Comparison of ENCODE assay signal across 39 mouse cellular contexts in the genomic region with DNA sequence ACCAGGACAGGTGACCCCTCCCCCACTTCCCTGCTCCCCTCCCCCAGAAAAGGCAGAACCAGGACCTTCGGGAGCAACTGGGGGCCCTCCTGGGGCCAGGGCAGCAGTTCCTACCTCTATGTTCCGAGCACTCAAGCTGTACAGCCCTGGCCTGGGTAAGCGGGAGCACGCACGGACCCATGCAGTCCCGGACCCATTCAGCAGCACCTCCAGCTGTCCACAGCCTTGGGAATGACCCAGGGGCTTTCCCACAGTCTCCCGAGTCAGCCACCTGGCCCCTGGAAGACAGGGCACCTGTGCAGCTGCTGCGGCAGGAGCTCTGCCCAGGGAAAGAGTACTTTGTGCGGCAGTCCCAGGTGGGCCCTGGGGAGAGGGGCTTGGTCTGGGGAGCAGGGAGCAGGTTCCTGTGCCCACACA. TPM values are rescaled to one million over a fixed set of nuclear protein-coding genes. Genes with fewer than 3 reads are reported as not detected.
DNase-seq lines count a peak whose midpoint lies in the region; ATAC-seq lines count a peak whose summit lies in the region.
"Had no signal": no experiment of that assay in that cellular context is flagged by ENCODE, and none has a peak within 500 bp of the region (broad histone marks: within the 10 kb centered on the region; RNA-seq: fewer than 3 reads in every experiment).

No protein-coding gene starts in this region.

- peaks cover 23% of the 10 kb centered on the region for H3K4me1 ChIP-seq in heart, embryonic 12.5 days (replicated peaks)
- H3K4me1 ChIP-seq in midbrain, embryonic 10.5 days: peaks cover 47% of the 10 kb centered on the region
- peaks cover 50% of the 10 kb centered on the region for H3K4me1 ChIP-seq in midbrain, embryonic 13.5 days (replicated peaks)
- peaks cover 44% of the 10 kb centered on the region for H3K4me1 ChIP-seq in embryonic facial prominence, embryonic 10.5 days
- H3K4me1 ChIP-seq in limb, embryonic 12.5 days (replicated peaks): peaks cover 43% of the 10 kb centered on the region

- no peak overlapping the region for H3K27ac ChIP-seq in heart, embryonic 12.5 days (ENCODE audit: poor library complexity, severe bottlenecking)
- peak overlapping the region; percentile 42 for H3K27ac ChIP-seq in midbrain, embryonic 10.5 days (replicated peaks)
- no peak overlapping the region for H3K27ac ChIP-seq in midbrain, embryonic 13.5 days
- H3K27ac ChIP-seq in embryonic facial prominence, embryonic 10.5 days (replicated peaks): peak overlapping the region; percentile 21; the same call in 1 of the 2 replicates
- H3K27ac ChIP-seq in limb, embryonic 12.5 days: peak overlapping the region; percentile 62; the same call in 1 of the 2 replicates
- H3K27ac ChIP-seq: embryonic facial prominence, embryonic 13.5 days; forebrain, embryonic 13.5 days; hindbrain, embryonic 15.5 days; kidney, embryonic 15.5 days; liver, embryonic 12.5 days; midbrain, embryonic 15.5 days; neural tube, embryonic 12.5 days had no signal

- H3K4me3 ChIP-seq in heart, embryonic 12.5 days: no peak overlapping the region
- H3K4me3 ChIP-seq in midbrain, embryonic 10.5 days: no peak overlapping the region
- no peak overlapping the region for H3K4me3 ChIP-seq in midbrain, embryonic 13.5 days (replicated peaks)
- no peak overlapping the region for H3K4me3 ChIP-seq in embryonic facial prominence, embryonic 10.5 days
- H3K4me3 ChIP-seq in limb, embryonic 12.5 days (replicated peaks): no peak overlapping the region
- H3K4me3 ChIP-seq: embryonic facial prominence, embryonic 13.5 days; erythroblast, embryonic 14.5 days; forebrain, embryonic 13.5 days; hindbrain, embryonic 15.5 days; kidney, embryonic 15.5 days; liver, embryonic 12.5 days; megakaryocyte, embryonic 14.5 days; midbrain, embryonic 15.5 days; neural tube, embryonic 12.5 days had no signal

- 65% methylated on average over 9 of the region's 9 CpGs for WGBS in heart, embryonic 12.5 days
- 85% methylated on average over 9 of the region's 9 CpGs for WGBS in midbrain, embryonic 10.5 days
- 82% methylated on average over 9 of the region's 9 CpGs for WGBS in midbrain, embryonic 13.5 days
- 76% methylated on average over 9 of the region's 9 CpGs for WGBS in embryonic facial prominence, embryonic 10.5 days
- 69% methylated on average over 9 of the region's 9 CpGs for WGBS in limb, embryonic 12.5 days

- no peaks in the 10 kb centered on the region for H3K9me3 ChIP-seq in heart, embryonic 12.5 days (replicated peaks)
- no peaks in the 10 kb centered on the region for H3K9me3 ChIP-seq in midbrain, embryonic 10.5 days (replicated peaks)
- no peaks in the 10 kb centered on the region for H3K9me3 ChIP-seq in midbrain, embryonic 13.5 days
- no peaks in the 10 kb centered on the region for H3K9me3 ChIP-seq in embryonic facial prominence, embryonic 10.5 days
- H3K9me3 ChIP-seq in limb, embryonic 12.5 days: no peaks in the 10 kb centered on the region
- H3K9me3 ChIP-seq: embryonic facial prominence, embryonic 13.5 days; forebrain, embryonic 13.5 days; hindbrain, embryonic 15.5 days; kidney, embryonic 15.5 days; liver, embryonic 12.5 days; megakaryocyte, embryonic 14.5 days; midbrain, embryonic 15.5 days; neural tube, embryonic 12.5 days had no signal

- no peak for DNase-seq in heart, postnatal 10 days
- no peak for DNase-seq in midbrain, embryonic 10.5 days (ENCODE audit: low spot score)
- DNase-seq in embryonic facial prominence, embryonic 10.5 days (ENCODE audit: low spot score): no peak
- no peak for DNase-seq in urinary bladder, postnatal 4 days (ENCODE audit: low spot score in 2 of 2)
- DNase-seq: adrenal gland, postnatal 25 days; cerebellum, adult 11-12 months; cerebellum, adult 9-11 months; embryo, embryonic 11 days; gastrocnemius, postnatal 14 days; heart, adult 18-20 months; kidney, adult 18-20 months; kidney, postnatal 25 days; liver, postnatal 0 days; lung, postnatal 36 days; right cerebral cortex, adult 18-20 months; spleen, adult 18-20 months had no signal

- 0 out of 2 replicates have a peak overlapping the region, but pooled peaks have one; percentile 6 for H3K9ac ChIP-seq in heart, embryonic 12.5 days
- H3K9ac ChIP-seq in midbrain, embryonic 13.5 days (replicated peaks): no peak overlapping the region
- no peak overlapping the region for H3K9ac ChIP-seq in limb, embryonic 12.5 days (replicated peaks)
- H3K9ac ChIP-seq: embryonic facial prominence, embryonic 13.5 days; forebrain, embryonic 13.5 days; hindbrain, embryonic 15.5 days; kidney, embryonic 15.5 days; liver, embryonic 12.5 days; liver, postnatal 0 days; midbrain, embryonic 15.5 days; neural tube, embryonic 12.5 days had no signal

- H3K36me3 ChIP-seq in heart, embryonic 12.5 days: peaks cover 29% of the 10 kb centered on the region
- H3K36me3 ChIP-seq in midbrain, embryonic 10.5 days: peaks cover 26% of the 10 kb centered on the region
- peaks cover 20% of the 10 kb centered on the region for H3K36me3 ChIP-seq in midbrain, embryonic 13.5 days
- peaks cover 28% of the 10 kb centered on the region for H3K36me3 ChIP-seq in embryonic facial prominence, embryonic 10.5 days (replicated peaks)
- peaks cover 28% of the 10 kb centered on the region for H3K36me3 ChIP-seq in limb, embryonic 12.5 days

- no peak overlapping the region for H3K4me2 ChIP-seq in heart, embryonic 12.5 days
- no peak overlapping the region for H3K4me2 ChIP-seq in midbrain, embryonic 13.5 days (replicated peaks)
- no peak overlapping the region for H3K4me2 ChIP-seq in limb, embryonic 12.5 days
- H3K4me2 ChIP-seq: embryonic facial prominence, embryonic 13.5 days; forebrain, embryonic 13.5 days; hindbrain, embryonic 15.5 days; kidney, embryonic 15.5 days; liver, embryonic 12.5 days; midbrain, embryonic 15.5 days; neural tube, embryonic 12.5 days had no signal

- no peak for ATAC-seq in heart, embryonic 12.5 days (ENCODE audit: insufficient number of reproducible peaks, low FRiP score)
- ATAC-seq in midbrain, embryonic 13.5 days: no peak
- no peak for ATAC-seq in limb, embryonic 12.5 days (ENCODE audit: insufficient number of reproducible peaks, insufficient read depth, low FRiP score, low TSS enrichment, low read depth)
- ATAC-seq: CD4-positive, CD25-positive, alpha-beta regulatory T cell, adult 4 months; forebrain, embryonic 13.5 days; inflammation-experienced regulatory T-cells, adult 6 months; liver, embryonic 12.5 days; liver, postnatal 0 days; midbrain, embryonic 15.5 days had no signal

- intact Hi-C loops in heart, postnatal 10 days (cut with DNase I): no loop called here

- no peaks in the 10 kb centered on the region for H3K27me3 ChIP-seq in heart, embryonic 12.5 days (replicated peaks)
- H3K27me3 ChIP-seq in midbrain, embryonic 10.5 days (ENCODE audit: low read depth, poor library complexity, severe bottlenecking): no peaks in the 10 kb centered on the region
- H3K27me3 ChIP-seq in midbrain, embryonic 13.5 days: no peaks in the 10 kb centered on the region
- no peaks in the 10 kb centered on the region for H3K27me3 ChIP-seq in embryonic facial prominence, embryonic 10.5 days (replicated peaks; ENCODE audit: low read depth, poor library complexity, severe bottlenecking)
- peaks cover 4% of the 10 kb centered on the region for H3K27me3 ChIP-seq in limb, embryonic 12.5 days
- H3K27me3 ChIP-seq: embryonic facial prominence, embryonic 13.5 days; forebrain, embryonic 13.5 days; hindbrain, embryonic 15.5 days; kidney, embryonic 15.5 days; midbrain, embryonic 15.5 days; neural tube, embryonic 12.5 days had no signal

RNA-seq across cellular contexts. Expression of a gene that starts 0.9 kb away (rescaled TPM):
- 0.14 and 0.15 TPM in 2 replicates for polyA plus RNA-seq in heart, embryonic 12.5 days (2016; fragmentation: Nextera tagmentation; extraction: Ambion mirVana)
- not detected for total RNA-seq in heart, postnatal 10 days (2021)
- not detected in 2 replicates for polyA plus RNA-seq in midbrain, embryonic 10.5 days (2016; fragmentation: Nextera tagmentation; extraction: Ambion mirVana)
- 0.09 TPM in 1 of 2 replicates, not detected in the other for polyA plus RNA-seq in midbrain, embryonic 13.5 days (2015; fragmentation: Nextera tagmentation; extraction: Ambion mirVana)
- polyA plus RNA-seq in embryonic facial prominence, embryonic 10.5 days (2016; fragmentation: Nextera tagmentation; extraction: Ambion mirVana): not detected in 2 replicates
- not detected in 2 replicates for polyA plus RNA-seq in limb, embryonic 12.5 days (2016; fragmentation: Nextera tagmentation; extraction: Ambion mirVana)
- total RNA-seq: adrenal gland, adult 18-20 months; adrenal gland, postnatal 25 days; gastrocnemius, postnatal 14 days; heart, adult 18-20 months; layer of hippocampus, adult 18-20 months; layer of hippocampus, postnatal 10 days; left cerebral cortex, adult 18-20 months; left cerebral cortex, postnatal 14 days had no signal
- polyA plus RNA-seq: CD4-positive, CD25-positive, alpha-beta regulatory T cell, adult 4 months; embryonic facial prominence, embryonic 13.5 days; erythroblast, embryonic 14.5 days; forebrain, embryonic 13.5 days; heart, postnatal 0 days; hindbrain, embryonic 15.5 days; inflammation-experienced regulatory T-cells, adult 6 months; kidney, embryonic 15.5 days; limb, embryonic 14.5 days; liver, embryonic 12.5 days; liver, postnatal 0 days; lung, embryonic 16.5 days; neural tube, embryonic 12.5 days; stomach, embryonic 16.5 days had no signal

RNA-seq across cellular contexts. Expression of a gene that starts 16.3 kb away (rescaled TPM):
- 29.5 and 33.0 TPM in 2 replicates for polyA plus RNA-seq in heart, embryonic 12.5 days (2016; fragmentation: Nextera tagmentation; extraction: Ambion mirVana)
- 10 to 100 TPM; 33.2 to 35.7 TPM for total RNA-seq in heart, postnatal 10 days (2021)
- polyA plus RNA-seq in midbrain, embryonic 10.5 days (2016; fragmentation: Nextera tagmentation; extraction: Ambion mirVana): 9.4 and 11.3 TPM in 2 replicates
- 10.1 and 11.9 TPM in 2 replicates for polyA plus RNA-seq in midbrain, embryonic 13.5 days (2015; fragmentation: Nextera tagmentation; extraction: Ambion mirVana)
- 15.5 and 17.9 TPM in 2 replicates for polyA plus RNA-seq in embryonic facial prominence, embryonic 10.5 days (2016; fragmentation: Nextera tagmentation; extraction: Ambion mirVana)
- 18.5 and 20.0 TPM in 2 replicates for polyA plus RNA-seq in limb, embryonic 12.5 days (2016; fragmentation: Nextera tagmentation; extraction: Ambion mirVana)

RNA-seq across cellular contexts. Expression of a gene that starts 29.9 kb away (rescaled TPM):
- 57.2 and 61.9 TPM in 2 replicates for polyA plus RNA-seq in heart, embryonic 12.5 days (2016; fragmentation: Nextera tagmentation; extraction: Ambion mirVana)
- total RNA-seq in heart, postnatal 10 days (2021): 10 to 100 TPM; 24.1 to 30.6 TPM
- 127 and 132 TPM in 2 replicates for polyA plus RNA-seq in midbrain, embryonic 10.5 days (2016; fragmentation: Nextera tagmentation; extraction: Ambion mirVana)
- polyA plus RNA-seq in midbrain, embryonic 13.5 days (2015; fragmentation: Nextera tagmentation; extraction: Ambion mirVana): 100 and 115 TPM in 2 replicates
- 116 and 120 TPM in 2 replicates for polyA plus RNA-seq in embryonic facial prominence, embryonic 10.5 days (2016; fragmentation: Nextera tagmentation; extraction: Ambion mirVana)
- 119 and 122 TPM in 2 replicates for polyA plus RNA-seq in limb, embryonic 12.5 days (2016; fragmentation: Nextera tagmentation; extraction: Ambion mirVana)

RNA-seq across cellular contexts. Expression of a gene that starts 29.9 kb away (rescaled TPM):
- polyA plus RNA-seq in heart, embryonic 12.5 days (2016; fragmentation: Nextera tagmentation; extraction: Ambion mirVana): 512 and 519 TPM in 2 replicates
- total RNA-seq in heart, postnatal 10 days (2021): 10 to 100 TPM; 79.1 to 82.9 TPM
- polyA plus RNA-seq in midbrain, embryonic 10.5 days (2016; fragmentation: Nextera tagmentation; extraction: Ambion mirVana): 1,186 and 1,334 TPM in 2 replicates
- polyA plus RNA-seq in midbrain, embryonic 13.5 days (2015; fragmentation: Nextera tagmentation; extraction: Ambion mirVana): 519 and 564 TPM in 2 replicates
- 1,276 and 1,293 TPM in 2 replicates for polyA plus RNA-seq in embryonic facial prominence, embryonic 10.5 days (2016; fragmentation: Nextera tagmentation; extraction: Ambion mirVana)
- polyA plus RNA-seq in limb, embryonic 12.5 days (2016; fragmentation: Nextera tagmentation; extraction: Ambion mirVana): 943 and 976 TPM in 2 replicates

RNA-seq across cellular contexts. Expression of a gene that starts 39.5 kb away (rescaled TPM):
- polyA plus RNA-seq in heart, embryonic 12.5 days (2016; fragmentation: Nextera tagmentation; extraction: Ambion mirVana): 1.2 and 1.7 TPM in 2 replicates
- not detected for total RNA-seq in heart, postnatal 10 days (2021)
- 1.9 and 2.2 TPM in 2 replicates for polyA plus RNA-seq in midbrain, embryonic 10.5 days (2016; fragmentation: Nextera tagmentation; extraction: Ambion mirVana)
- not detected in 2 replicates for polyA plus RNA-seq in midbrain, embryonic 13.5 days (2015; fragmentation: Nextera tagmentation; extraction: Ambion mirVana)
- 6.6 TPM in 1 of 2 replicates, not detected in the other for polyA plus RNA-seq in embryonic facial prominence, embryonic 10.5 days (2016; fragmentation: Nextera tagmentation; extraction: Ambion mirVana)
- 3.3 and 7.5 TPM in 2 replicates for polyA plus RNA-seq in limb, embryonic 12.5 days (2016; fragmentation: Nextera tagmentation; extraction: Ambion mirVana)
- total RNA-seq: adrenal gland, adult 18-20 months; adrenal gland, postnatal 25 days; gastrocnemius, postnatal 14 days; heart, adult 18-20 months; layer of hippocampus, adult 18-20 months; layer of hippocampus, postnatal 10 days; left cerebral cortex, adult 18-20 months; left cerebral cortex, postnatal 14 days had no signal
- polyA plus RNA-seq: CD4-positive, CD25-positive, alpha-beta regulatory T cell, adult 4 months; erythroblast, embryonic 14.5 days; inflammation-experienced regulatory T-cells, adult 6 months; liver, embryonic 12.5 days; liver, postnatal 0 days; midbrain, embryonic 15.5 days; stomach, embryonic 16.5 days had no signal

Comparison
In these comparisons a context has a peak if more than half of its experiments do, and no peak if none do; other contexts are left out.
1. H3K27ac ChIP-seq: peak in midbrain, embryonic 10.5 days (single experiment), embryonic facial prominence, embryonic 10.5 days (single experiment) and limb, embryonic 12.5 days (single experiment); none in heart, embryonic 12.5 days (single experiment) and midbrain, embryonic 13.5 days (single experiment).